Mouse (Mus musculus) heart, adult 9 months (tissue): ENCODE results near the gene Xaf1.
A peak's percentile ranks its signal among the peaks of the same experiment; 100 is the strongest.

ENCODE experiments used
- DNase-seq, 2 experiments: peaks; one replicate each; pipeline ENCODE4 v3.0.0; 2022; ENCODE audit warnings: low spot score in 2 of 2

Gene Xaf1

GRCm38 (mm10) chr11:72301334-72301733, at the start of gene Xaf1:
TSS of gene Xaf1 (plus strand) at chr11:72301629.
- peak; percentile 86 to 91 for DNase-seq

- no peak for DNase-seq
Observed at GRCm38 (mm10) chr11:72255629-72256028, 45.8 kb upstream of the Xaf1 start.

GRCm38 (mm10) chr11:72256441-72256840, 45.0 kb upstream of the Xaf1 start:
- no peak for DNase-seq

GRCm38 (mm10) chr11:72265483-72265882, 35.9 kb upstream of the Xaf1 start:
- no peak for DNase-seq

- DNase-seq = peak; percentile 6 to 12
Observed at GRCm38 (mm10) chr11:72266207-72266959, 35.0 kb upstream of the Xaf1 start.

GRCm38 (mm10) chr11:72266960-72267560, 34.4 kb upstream of the Xaf1 start, which contains the start of gene Slc13a5:
TSS of gene Slc13a5 (minus strand) at chr11:72267222.
- no peak for DNase-seq

GRCm38 (mm10) chr11:72271761-72272160, 29.7 kb upstream of the Xaf1 start:
- no peak for DNase-seq

GRCm38 (mm10) chr11:72273341-72273740, 28.1 kb upstream of the Xaf1 start:
- DNase-seq = no peak

- no peak for DNase-seq
Observed at GRCm38 (mm10) chr11:72281143-72281851, 20.1 kb upstream of the Xaf1 start.

- DNase-seq = no peak
Observed at GRCm38 (mm10) chr11:72281852-72282400, 19.5 kb upstream of the Xaf1 start.

GRCm38 (mm10) chr11:72283486-72284224, 17.8 kb upstream of the Xaf1 start:
- DNase-seq = no peak

- DNase-seq = no peak
Observed at GRCm38 (mm10) chr11:72284532-72285182, 16.8 kb upstream of the Xaf1 start.

GRCm38 (mm10) chr11:72285971-72286480, 15.4 kb upstream of the Xaf1 start:
- no peak for DNase-seq

GRCm38 (mm10) chr11:72286651-72287050, 14.8 kb upstream of the Xaf1 start:
- no peak for DNase-seq

- DNase-seq = no peak
Observed at GRCm38 (mm10) chr11:72287126-72287525, 14.3 kb upstream of the Xaf1 start.

- DNase-seq = no peak
Observed at GRCm38 (mm10) chr11:72287543-72287942, 13.9 kb upstream of the Xaf1 start.

- DNase-seq = no peak
Observed at GRCm38 (mm10) chr11:72293116-72293515, 8.3 kb upstream of the Xaf1 start.

- DNase-seq = peak; percentile 54 to 70
Observed at GRCm38 (mm10) chr11:72302230-72302629, 801 bp downstream of the Xaf1 start.

- DNase-seq = no peak
Observed at GRCm38 (mm10) chr11:72307461-72307860, 6.0 kb downstream of the Xaf1 start.

GRCm38 (mm10) chr11:72308982-72309381, 7.6 kb downstream of the Xaf1 start:
- peak in 1 of 2 experiments; percentile 11 for DNase-seq

- DNase-seq = no peak
Observed at GRCm38 (mm10) chr11:72310491-72310890, 9.1 kb downstream of the Xaf1 start.
